Mouse (Mus musculus) CD4-positive helper T cell, adult 2 months (primary cell): ENCODE measurements at regions not wholly inside any gene's neighbourhood (a gene's known extent, or its start where the extent isn't known, plus 50 kb on each side); places are given as distances from the start of the nearest gene placed in this dataset.

Source experiments
- DNase-seq: peaks from one replicate; pipeline ENCODE4 v3.0.0-alpha.2; 2012; ENCODE audit warnings: low read depth, missing footprints, low spot score

- DNase-seq = no peak
Measured at GRCm38 (mm10) chr6:99784285-99784684, 58.1 kb upstream of the Prok2 start.

- peak; percentile 28 for DNase-seq
Measured at GRCm38 (mm10) chr6:99782996-99783395, 56.8 kb upstream of the Prok2 start.
